23 mouse cellular contexts compared by ENCODE assay signal in genomic region chr17:15431551-15431950, GRCm38 (mm10).
"Had no signal": no experiment of that assay in that cellular context is flagged by ENCODE, and none has a peak within 500 bp of the region (broad histone marks: within the 10 kb centered on the region; RNA-seq: fewer than 3 reads in every experiment).

No protein-coding gene starts in this region.

- H3K9ac ChIP-seq: heart, embryonic 12.5 days; hindbrain, embryonic 13.5 days; hindbrain, embryonic 15.5 days; kidney, embryonic 15.5 days; limb, embryonic 13.5 days; limb, embryonic 15.5 days; liver, embryonic 13.5 days; liver, embryonic 15.5 days had no signal

- H3K4me2 ChIP-seq: heart, embryonic 12.5 days; hindbrain, embryonic 13.5 days; hindbrain, embryonic 15.5 days; kidney, embryonic 15.5 days; limb, embryonic 13.5 days; limb, embryonic 15.5 days; liver, embryonic 13.5 days; liver, embryonic 15.5 days had no signal

- H3K27me3 ChIP-seq: heart, embryonic 12.5 days; hindbrain, embryonic 13.5 days; hindbrain, embryonic 15.5 days; kidney, embryonic 15.5 days; limb, embryonic 13.5 days; limb, embryonic 15.5 days; liver, embryonic 13.5 days; liver, embryonic 15.5 days had no signal

- ATAC-seq: intestine, embryonic 16.5 days had no signal

- DNase-seq: gastrocnemius, postnatal 14 days; gastrocnemius, postnatal 36 days; heart, adult 18-20 months; heart, postnatal 10 days; heart, postnatal 36 days; kidney, adult 11 months; kidney, adult 2 months; kidney, adult 9 months; kidney, postnatal 14 days; kidney, postnatal 36 days; layer of hippocampus, postnatal 36 days; liver, embryonic 13.5 days had no signal

- H3K4me3 ChIP-seq: heart, embryonic 10.5 days; heart, embryonic 12.5 days; hindbrain, embryonic 13.5 days; hindbrain, embryonic 15.5 days; kidney, embryonic 15.5 days; limb, embryonic 13.5 days; limb, embryonic 15.5 days; liver, embryonic 13.5 days; liver, embryonic 15.5 days had no signal

- H3K9me3 ChIP-seq: heart, embryonic 10.5 days; heart, embryonic 12.5 days; hindbrain, embryonic 13.5 days; hindbrain, embryonic 15.5 days; kidney, embryonic 15.5 days; limb, embryonic 13.5 days; limb, embryonic 15.5 days; liver, embryonic 13.5 days; liver, embryonic 15.5 days had no signal

- H3K4me1 ChIP-seq: hindbrain, embryonic 13.5 days; hindbrain, embryonic 15.5 days; kidney, embryonic 15.5 days; limb, embryonic 13.5 days; limb, embryonic 15.5 days had no signal

- H3K27ac ChIP-seq: heart, embryonic 10.5 days; hindbrain, embryonic 13.5 days; hindbrain, embryonic 15.5 days; hindbrain, postnatal 0 days; kidney, embryonic 15.5 days; kidney, postnatal 0 days; limb, embryonic 13.5 days; limb, embryonic 15.5 days; liver, embryonic 13.5 days; liver, embryonic 15.5 days had no signal
